Mouse (Mus musculus): ENCODE data around the gene Hpn. TPM values are rescaled to one million over a fixed set of nuclear protein-coding genes. Genes with fewer than 3 reads are reported as not detected.

Hpn gene
- polyA plus RNA-seq, 1 experiment = 7.0 TPM

DNA sequence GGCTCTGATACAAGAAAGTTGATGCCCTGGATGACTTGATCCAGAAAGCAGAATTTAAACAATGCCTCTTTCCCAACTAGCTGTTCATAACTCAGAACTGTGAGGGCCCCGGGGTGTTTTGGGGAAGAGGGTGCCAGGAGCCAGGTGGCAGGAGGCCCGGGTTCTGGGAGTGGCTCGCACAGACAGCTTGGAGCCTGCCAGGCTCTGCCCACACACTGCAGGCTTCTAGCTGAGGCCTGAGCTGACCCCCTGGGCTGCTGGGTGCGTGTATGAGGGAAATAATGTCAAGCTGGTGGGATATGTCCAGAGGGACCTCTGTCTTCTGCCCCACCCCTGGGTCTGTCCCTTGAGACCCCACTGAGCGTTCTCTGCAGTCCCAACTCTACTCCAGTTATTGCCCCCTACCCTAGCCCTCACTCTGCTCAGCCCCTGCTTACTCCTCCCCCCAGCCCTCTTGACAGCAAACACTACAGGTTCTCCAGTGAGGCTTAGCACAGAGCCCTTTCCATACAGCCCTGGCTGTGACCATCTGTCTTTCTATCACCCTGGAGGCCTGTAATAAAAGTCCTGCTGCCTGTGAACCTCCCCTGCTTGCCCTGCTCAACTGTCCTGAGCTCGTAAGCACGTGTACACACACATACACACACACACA is 40.9 kb downstream of the Hpn start:
- H3K4me1 ChIP-seq (replicated peaks; ENCODE audit: control insufficient read depth, insufficient read depth, low read length) = no peaks in the 10 kb centered on the region
- no peaks in the 10 kb centered on the region for H3K36me3 ChIP-seq (ENCODE audit: control insufficient read depth, insufficient read depth, low read length)
- 89% methylated on average over 7 of the region's 7 CpGs for WGBS
- H3K27ac ChIP-seq (ENCODE audit: control insufficient read depth, insufficient read depth, low read length) = no peak overlapping the region
- no peak for TF ChIP-seq POLR2A (IDR thresholded peaks at IDR 0.05; ENCODE audit: control insufficient read depth, extremely low read depth, insufficient read depth, low read length, poor library complexity)
- no peak for TF ChIP-seq CTCF (IDR thresholded peaks at IDR 0.05; ENCODE audit: borderline replicate concordance, control insufficient read depth, extremely low read depth, insufficient read depth, low read length, poor library complexity)
- no peak for DNase-seq
- H3K4me3 ChIP-seq (ENCODE audit: control insufficient read depth, insufficient read depth, low read length) = no peak overlapping the region
- no peaks in the 10 kb centered on the region for H3K27me3 ChIP-seq (ENCODE audit: control insufficient read depth, insufficient read depth, low read length)

DNA sequence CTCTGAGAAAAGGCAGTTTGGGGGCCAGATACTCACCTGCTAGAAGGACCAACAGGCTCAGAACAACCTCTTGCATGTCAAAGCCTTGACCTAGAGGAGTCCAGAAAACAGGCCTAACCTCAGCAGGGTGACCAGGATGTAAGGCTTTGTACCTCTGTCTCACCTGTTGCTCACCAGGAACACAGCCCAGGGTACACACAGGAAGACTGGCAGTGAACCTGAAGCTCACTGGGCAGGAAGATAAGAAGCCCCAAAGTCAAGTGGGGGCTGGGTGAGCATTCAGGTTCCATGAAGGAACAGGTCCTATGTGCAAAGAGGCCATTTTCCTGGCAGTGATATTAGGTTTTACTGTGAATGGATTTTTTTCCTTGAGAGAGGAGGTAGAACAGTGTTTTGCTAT is 41.5 kb downstream of the Hpn start:
- no peak for DNase-seq
- Histone ChIP-seq H3K4me3 (ENCODE audit: control insufficient read depth, insufficient read depth, low read length) (no peak overlapping the region), H3K27me3 (ENCODE audit: control insufficient read depth, insufficient read depth, low read length) (no peaks in the 10 kb centered on the region), H3K4me1 (replicated peaks; ENCODE audit: control insufficient read depth, insufficient read depth, low read length) (no peaks in the 10 kb centered on the region), H3K27ac (ENCODE audit: control insufficient read depth, insufficient read depth, low read length) (no peak overlapping the region), H3K36me3 (ENCODE audit: control insufficient read depth, insufficient read depth, low read length) (no peaks in the 10 kb centered on the region)
- no peak for TF ChIP-seq POLR2A (IDR thresholded peaks at IDR 0.05; ENCODE audit: control insufficient read depth, extremely low read depth, insufficient read depth, low read length, poor library complexity)
- no peak for TF ChIP-seq CTCF (IDR thresholded peaks at IDR 0.05; ENCODE audit: borderline replicate concordance, control insufficient read depth, extremely low read depth, insufficient read depth, low read length, poor library complexity)

DNA sequence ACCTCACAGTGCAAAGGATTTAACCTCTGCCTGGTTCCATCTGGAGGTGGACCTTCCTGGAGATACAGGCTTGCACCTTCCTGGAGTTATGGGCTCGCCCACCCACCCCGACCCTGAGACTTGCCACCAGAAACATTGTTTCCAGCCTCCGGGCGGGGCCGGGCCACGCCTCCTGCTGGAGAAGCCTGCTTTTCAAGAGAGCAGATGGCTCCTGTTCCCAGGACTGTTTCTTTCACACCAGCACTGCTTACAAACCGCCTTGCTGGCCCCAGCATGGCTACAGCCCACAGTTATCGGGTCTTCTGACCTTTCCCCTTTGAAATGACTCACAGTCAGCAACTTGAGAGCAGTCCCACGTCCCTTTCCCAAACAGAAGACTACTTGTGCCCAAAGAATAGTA is 42.8 kb downstream of the Hpn start:
- DNase-seq = no peak
- H3K4me1 ChIP-seq (replicated peaks; ENCODE audit: control insufficient read depth, insufficient read depth, low read length) = no peaks in the 10 kb centered on the region
- H3K4me3 ChIP-seq (ENCODE audit: control insufficient read depth, insufficient read depth, low read length) = no peak overlapping the region
- H3K27me3 ChIP-seq (ENCODE audit: control insufficient read depth, insufficient read depth, low read length) = no peaks in the 10 kb centered on the region
- TF ChIP-seq CTCF (IDR thresholded peaks at IDR 0.05; ENCODE audit: borderline replicate concordance, control insufficient read depth, extremely low read depth, insufficient read depth, low read length, poor library complexity) = no peak
- no peak for TF ChIP-seq POLR2A (IDR thresholded peaks at IDR 0.05; ENCODE audit: control insufficient read depth, extremely low read depth, insufficient read depth, low read length, poor library complexity)
- WGBS = 94% methylated on average over 9 of the region's 9 CpGs
- H3K36me3 ChIP-seq (ENCODE audit: control insufficient read depth, insufficient read depth, low read length) = no peaks in the 10 kb centered on the region
- no peak overlapping the region for H3K27ac ChIP-seq (ENCODE audit: control insufficient read depth, insufficient read depth, low read length)

DNA sequence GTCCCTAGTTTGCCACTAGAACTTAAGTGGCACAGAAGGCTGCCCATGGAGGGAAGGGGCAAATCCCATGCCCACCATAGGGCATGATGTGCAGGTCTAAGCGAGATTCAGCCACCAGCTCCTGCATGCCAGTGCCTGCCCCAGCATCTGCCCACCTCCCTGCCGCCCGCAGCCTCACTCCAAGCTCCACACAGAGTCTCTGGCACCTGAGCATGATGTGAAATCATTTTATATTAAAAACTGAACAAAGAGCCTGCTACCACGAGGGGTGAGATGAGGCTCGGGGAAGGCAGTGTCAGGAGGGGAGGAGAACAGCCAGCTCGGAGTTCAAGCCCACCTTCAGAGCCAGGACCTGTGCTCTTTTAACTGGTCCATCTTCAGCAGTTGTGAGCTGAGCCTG is 44.8 kb downstream of the Hpn start:
- no peaks in the 10 kb centered on the region for H3K36me3 ChIP-seq (ENCODE audit: control insufficient read depth, insufficient read depth, low read length)
- DNase-seq = no peak
- H3K4me1 ChIP-seq (replicated peaks; ENCODE audit: control insufficient read depth, insufficient read depth, low read length) = no peaks in the 10 kb centered on the region
- no peak for TF ChIP-seq CTCF (IDR thresholded peaks at IDR 0.05; ENCODE audit: borderline replicate concordance, control insufficient read depth, extremely low read depth, insufficient read depth, low read length, poor library complexity)
- TF ChIP-seq POLR2A (IDR thresholded peaks at IDR 0.05; ENCODE audit: control insufficient read depth, extremely low read depth, insufficient read depth, low read length, poor library complexity) = no peak
- 91% methylated on average over 6 of the region's 6 CpGs for WGBS
- H3K4me3 ChIP-seq (ENCODE audit: control insufficient read depth, insufficient read depth, low read length) = no peak overlapping the region
- H3K27ac ChIP-seq (ENCODE audit: control insufficient read depth, insufficient read depth, low read length) = no peak overlapping the region
- no peaks in the 10 kb centered on the region for H3K27me3 ChIP-seq (ENCODE audit: control insufficient read depth, insufficient read depth, low read length)

DNA sequence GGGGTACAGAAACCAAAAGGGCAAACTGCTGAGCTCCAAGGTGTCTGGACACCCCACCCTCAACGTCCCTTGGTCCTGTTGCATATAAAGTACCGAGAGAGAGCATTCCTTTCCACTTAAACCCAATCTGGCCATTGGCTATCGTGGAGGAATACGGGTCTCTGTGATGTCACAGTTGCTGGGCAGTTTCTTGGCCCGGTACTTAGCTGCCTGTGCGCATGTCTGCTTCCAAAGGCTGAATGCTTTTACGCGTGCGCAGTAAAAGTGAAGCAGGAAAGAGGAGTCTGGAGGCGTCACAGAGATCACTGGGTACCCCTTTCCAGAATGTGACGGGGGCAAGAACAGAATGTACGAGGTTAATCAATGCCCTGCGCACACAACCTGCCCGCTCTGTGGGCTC is 45.6 kb downstream of the Hpn start:
- no peaks in the 10 kb centered on the region for H3K27me3 ChIP-seq (ENCODE audit: control insufficient read depth, insufficient read depth, low read length)
- H3K4me3 ChIP-seq (ENCODE audit: control insufficient read depth, insufficient read depth, low read length) = no peak overlapping the region
- TF ChIP-seq CTCF (IDR thresholded peaks at IDR 0.05; ENCODE audit: borderline replicate concordance, control insufficient read depth, extremely low read depth, insufficient read depth, low read length, poor library complexity) (no peak), POLR2A (IDR thresholded peaks at IDR 0.05; ENCODE audit: control insufficient read depth, extremely low read depth, insufficient read depth, low read length, poor library complexity) (no peak)
- 96% methylated on average over 14 of the region's 14 CpGs for WGBS
- H3K27ac ChIP-seq (ENCODE audit: control insufficient read depth, insufficient read depth, low read length) = no peak overlapping the region
- H3K36me3 ChIP-seq (ENCODE audit: control insufficient read depth, insufficient read depth, low read length) = no peaks in the 10 kb centered on the region
- no peak for DNase-seq
- H3K4me1 ChIP-seq (replicated peaks; ENCODE audit: control insufficient read depth, insufficient read depth, low read length) = no peaks in the 10 kb centered on the region

DNA sequence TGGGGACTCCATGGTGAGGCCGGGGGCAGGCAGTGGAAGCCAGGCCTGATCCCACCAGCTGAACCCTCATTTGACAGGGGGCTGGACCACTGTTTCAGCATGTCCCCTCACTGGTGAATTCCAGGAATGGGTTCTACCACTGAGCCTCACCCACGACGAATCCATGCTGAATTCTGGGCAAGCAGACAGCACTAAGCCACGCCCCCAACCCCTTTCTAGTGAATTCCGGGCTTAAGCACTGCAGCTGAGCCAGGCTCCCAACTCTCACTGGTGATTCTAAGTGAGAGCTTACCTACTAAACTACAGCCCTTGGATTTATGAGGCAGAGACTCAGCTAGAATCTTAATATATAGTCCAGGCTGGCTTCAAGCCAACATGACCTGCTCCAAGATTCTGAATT is 47.3 kb downstream of the Hpn start:
- DNase-seq = no peak
- Histone ChIP-seq H3K27me3 (ENCODE audit: control insufficient read depth, insufficient read depth, low read length) (no peaks in the 10 kb centered on the region), H3K36me3 (ENCODE audit: control insufficient read depth, insufficient read depth, low read length) (no peaks in the 10 kb centered on the region), H3K27ac (ENCODE audit: control insufficient read depth, insufficient read depth, low read length) (no peak overlapping the region), H3K4me3 (ENCODE audit: control insufficient read depth, insufficient read depth, low read length) (no peak overlapping the region), H3K4me1 (replicated peaks; ENCODE audit: control insufficient read depth, insufficient read depth, low read length) (no peaks in the 10 kb centered on the region)
- TF ChIP-seq POLR2A (IDR thresholded peaks at IDR 0.05; ENCODE audit: control insufficient read depth, extremely low read depth, insufficient read depth, low read length, poor library complexity) = no peak
- no peak for TF ChIP-seq CTCF (IDR thresholded peaks at IDR 0.05; ENCODE audit: borderline replicate concordance, control insufficient read depth, extremely low read depth, insufficient read depth, low read length, poor library complexity)
- whole genome bisulfite sequencing = 83% methylated on average over 5 of the region's 5 CpGs

DNA sequence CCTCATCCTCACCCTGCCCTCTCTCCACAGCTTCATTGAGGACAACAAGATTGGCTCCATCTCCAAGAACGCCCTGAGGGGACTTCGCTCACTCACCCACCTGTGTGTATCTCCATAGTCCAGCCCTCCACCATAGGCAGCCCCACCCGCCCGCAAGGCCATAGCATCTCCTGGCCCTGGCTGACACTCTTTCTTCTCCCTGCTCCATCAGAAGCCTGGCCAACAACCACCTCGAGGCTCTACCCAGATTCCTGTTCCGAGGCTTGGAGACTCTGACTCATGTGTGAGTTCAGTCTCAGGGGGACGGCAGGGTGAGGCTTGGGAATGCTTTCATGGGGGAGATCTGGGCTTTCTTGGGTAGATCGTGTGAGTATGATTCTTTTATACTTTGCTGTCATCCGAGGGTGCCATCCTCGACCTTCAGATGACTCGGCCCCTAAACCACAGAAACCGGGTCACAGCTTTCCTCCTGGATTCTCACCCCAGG is 52.0 kb downstream of the Hpn start:
- no peaks in the 10 kb centered on the region for H3K36me3 ChIP-seq (ENCODE audit: control insufficient read depth, insufficient read depth, low read length)
- no peak overlapping the region for H3K27ac ChIP-seq (ENCODE audit: control insufficient read depth, insufficient read depth, low read length)
- 90% methylated on average over 12 of the region's 12 CpGs for WGBS
- TF ChIP-seq POLR2A (IDR thresholded peaks at IDR 0.05; ENCODE audit: control insufficient read depth, extremely low read depth, insufficient read depth, low read length, poor library complexity) = no peak
- TF ChIP-seq CTCF (IDR thresholded peaks at IDR 0.05; ENCODE audit: borderline replicate concordance, control insufficient read depth, extremely low read depth, insufficient read depth, low read length, poor library complexity) = no peak
- H3K27me3 ChIP-seq (ENCODE audit: control insufficient read depth, insufficient read depth, low read length) = no peaks in the 10 kb centered on the region
- no peak for DNase-seq
- H3K4me3 ChIP-seq (ENCODE audit: control insufficient read depth, insufficient read depth, low read length) = no peak overlapping the region
- no peaks in the 10 kb centered on the region for H3K4me1 ChIP-seq (replicated peaks; ENCODE audit: control insufficient read depth, insufficient read depth, low read length)
